Mouse (Mus musculus): Measurements from ENCODE around the gene Lhx8. TPM values are rescaled to one million over a fixed set of nuclear protein-coding genes. Genes with fewer than 3 reads are reported as not detected.

Gene Lhx8
- polyA plus RNA-seq, 1 experiment from 2014 or later, result 0.27 TPM

GRCm38 (mm10) chr3:154284260-154284659, 46.2 kb downstream of the Lhx8 start:
- no peak overlapping the region for H3K4me3 ChIP-seq (ENCODE audit: low read depth, low read length)
- no peaks in the 10 kb centered on the region for H3K27me3 ChIP-seq (ENCODE audit: control insufficient read depth, insufficient read depth, low read length)
- no peak overlapping the region for H3K27ac ChIP-seq (ENCODE audit: low read depth, low read length)
- ATAC-seq (ENCODE audit: low FRiP score) (no peak), DNase-seq (ENCODE audit: low spot score, missing footprints) (no peak)
- no peak overlapping the region for H3K4me2 ChIP-seq
- H3K9ac ChIP-seq (ENCODE audit: low read length), result no peak overlapping the region
- no peaks in the 10 kb centered on the region for H3K4me1 ChIP-seq (ENCODE audit: control insufficient read depth, insufficient read depth, low read length)
- H3K36me3 ChIP-seq (ENCODE audit: control insufficient read depth, insufficient read depth, low read length), result no peaks in the 10 kb centered on the region
- H3K9me3 ChIP-seq (ENCODE audit: control insufficient read depth, low read length), result no peaks in the 10 kb centered on the region
- WGBS, result 76% methylated on average over 3 of the region's 3 CpGs

- 96% methylated on average over 3 of the region's 3 CpGs for WGBS
- Histone ChIP-seq H3K4me1 (ENCODE audit: control insufficient read depth, insufficient read depth, low read length) (no peaks in the 10 kb centered on the region), H3K4me3 (ENCODE audit: low read depth, low read length) (no peak overlapping the region), H3K4me2 (no peak overlapping the region), H3K9me3 (ENCODE audit: control insufficient read depth, low read length) (no peaks in the 10 kb centered on the region), H3K27ac (ENCODE audit: low read depth, low read length) (no peak overlapping the region), H3K9ac (ENCODE audit: low read length) (no peak overlapping the region), H3K27me3 (ENCODE audit: control insufficient read depth, insufficient read depth, low read length) (no peaks in the 10 kb centered on the region), H3K36me3 (ENCODE audit: control insufficient read depth, insufficient read depth, low read length) (no peaks in the 10 kb centered on the region)
- no peak for DNase-seq (ENCODE audit: low spot score, missing footprints)
- ATAC-seq (ENCODE audit: low FRiP score), result no peak
These were observed 55.8 kb downstream of the Lhx8 start for GRCm38 (mm10) chr3:154274681-154275080.

GRCm38 (mm10) chr3:154269757-154270366, 60.6 kb downstream of the Lhx8 start:
- H3K9me3 ChIP-seq (ENCODE audit: control insufficient read depth, low read length), result no peaks in the 10 kb centered on the region
- DNase-seq (ENCODE audit: low spot score, missing footprints) (peak; percentile 100), ATAC-seq (ENCODE audit: low FRiP score) (peak; percentile 81)
- H3K4me1 ChIP-seq (ENCODE audit: control insufficient read depth, insufficient read depth, low read length), result no peaks in the 10 kb centered on the region
- peak overlapping the region; percentile 57 for H3K9ac ChIP-seq (ENCODE audit: low read length)
- H3K27me3 ChIP-seq (ENCODE audit: control insufficient read depth, insufficient read depth, low read length), result no peaks in the 10 kb centered on the region
- H3K4me2 ChIP-seq, result peak overlapping the region; percentile 51
- H3K4me3 ChIP-seq (ENCODE audit: low read depth, low read length), result peak overlapping the region; percentile 22; the same call in 1 of the 2 replicates
- no peaks in the 10 kb centered on the region for H3K36me3 ChIP-seq (ENCODE audit: control insufficient read depth, insufficient read depth, low read length)
- 15% methylated on average over 19 of the region's 19 CpGs for WGBS
- no peak overlapping the region for H3K27ac ChIP-seq (ENCODE audit: low read depth, low read length)

- WGBS, result 80% methylated on average over 9 of the region's 9 CpGs
These were observed 62.1 kb downstream of the Lhx8 start for GRCm38 (mm10) chr3:154268313-154268712.

DNA sequence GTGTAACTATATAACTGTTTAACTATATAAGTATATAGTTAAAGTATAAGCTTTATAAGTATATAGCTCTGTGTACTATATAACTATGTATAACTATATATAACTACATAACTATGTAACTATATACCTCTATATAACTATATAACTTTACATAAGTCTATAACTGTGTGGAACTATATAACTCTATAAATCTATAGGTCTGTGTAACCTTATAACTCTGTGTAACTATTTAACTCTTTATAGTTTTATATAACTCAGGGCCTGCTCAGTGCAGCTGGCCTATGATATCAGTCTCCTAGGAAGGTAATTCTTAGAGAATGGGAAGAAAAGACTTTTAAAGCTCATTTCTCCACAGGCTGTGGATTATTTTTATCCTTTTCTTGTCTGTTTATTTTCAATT, 73.1 kb downstream of the Lhx8 start:
- Histone ChIP-seq H3K36me3 (ENCODE audit: control insufficient read depth, insufficient read depth, low read length) (no peaks in the 10 kb centered on the region), H3K9ac (ENCODE audit: low read length) (no peak overlapping the region), H3K27me3 (ENCODE audit: control insufficient read depth, insufficient read depth, low read length) (no peaks in the 10 kb centered on the region), H3K4me3 (ENCODE audit: low read depth, low read length) (no peak overlapping the region), H3K9me3 (ENCODE audit: control insufficient read depth, low read length) (no peaks in the 10 kb centered on the region), H3K4me2 (no peak overlapping the region), H3K27ac (ENCODE audit: low read depth, low read length) (no peak overlapping the region), H3K4me1 (ENCODE audit: control insufficient read depth, insufficient read depth, low read length) (no peaks in the 10 kb centered on the region)
- ATAC-seq (ENCODE audit: low FRiP score) (no peak), DNase-seq (ENCODE audit: low spot score, missing footprints) (no peak)

More at GRCm38 (mm10) chr3:154268313-154268712, 62.1 kb downstream of the Lhx8 start:
- Histone ChIP-seq H3K27me3 (ENCODE audit: control insufficient read depth, insufficient read depth, low read length) (no peaks in the 10 kb centered on the region), H3K4me2 (no peak overlapping the region), H3K27ac (ENCODE audit: low read depth, low read length) (no peak overlapping the region), H3K4me1 (ENCODE audit: control insufficient read depth, insufficient read depth, low read length) (no peaks in the 10 kb centered on the region), H3K9me3 (ENCODE audit: control insufficient read depth, low read length) (no peaks in the 10 kb centered on the region), H3K4me3 (ENCODE audit: low read depth, low read length) (no peak overlapping the region), H3K9ac (ENCODE audit: low read length) (no peak overlapping the region), H3K36me3 (ENCODE audit: control insufficient read depth, insufficient read depth, low read length) (no peaks in the 10 kb centered on the region)
- ATAC-seq (ENCODE audit: low FRiP score), result no peak
- no peak for DNase-seq (ENCODE audit: low spot score, missing footprints)
